Mouse (Mus musculus) urinary bladder, postnatal 25 days (tissue): Measurements from ENCODE around the gene Zfp607b.

ENCODE experiments used
- DNase-seq: peaks from one replicate; pipeline ENCODE4 v3.0.0; 2022; ENCODE audit warnings: low spot score

The Zfp607b gene

GRCm38 (mm10) chr7:27688815-27689612, at the start of gene Zfp607b:
Gene Zfp607b, plus strand, starts transcription at chr7:27689340.
- peak; percentile 69 for DNase-seq

GRCm38 (mm10) chr7:27644471-27644870, 44.7 kb upstream of the Zfp607b start:
- DNase-seq = no peak

GRCm38 (mm10) chr7:27646516-27646915, 42.6 kb upstream of the Zfp607b start:
- DNase-seq = no peak

DNA sequence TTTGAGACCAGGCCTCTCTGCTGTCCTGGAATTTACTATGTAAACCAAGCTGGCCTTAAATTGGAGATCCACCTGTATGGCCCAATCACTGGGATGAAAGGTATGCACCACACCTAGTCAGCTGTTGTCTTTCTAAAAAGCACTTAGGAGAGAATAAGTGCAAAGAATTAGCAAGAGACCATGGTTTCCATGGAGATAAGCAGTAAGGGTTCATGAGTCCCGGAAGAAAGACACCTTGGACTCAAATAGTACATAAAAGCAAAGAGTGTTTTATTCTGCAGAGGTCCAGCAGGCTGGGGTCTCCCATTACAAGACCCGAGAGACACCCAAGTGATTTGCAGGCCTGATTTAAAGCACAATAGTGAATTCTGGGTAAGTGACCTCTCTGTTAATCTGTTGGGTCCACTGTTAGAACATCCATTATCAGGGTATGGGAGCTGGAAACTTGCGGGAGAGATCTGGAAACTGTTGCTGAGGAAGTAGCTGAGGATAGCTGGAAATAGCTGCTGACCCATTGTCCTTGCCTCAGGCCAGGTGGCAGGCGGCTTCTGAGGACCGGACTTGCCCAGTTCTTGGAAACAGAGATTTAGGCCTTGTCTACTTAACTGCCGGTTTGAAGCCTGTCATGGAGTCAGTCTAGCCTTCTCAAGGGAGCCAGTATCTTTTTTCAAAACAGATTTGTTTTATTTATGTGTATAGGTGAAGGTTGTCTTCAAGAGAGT, 41.7 kb upstream of the Zfp607b start:
- DNase-seq = no peak

DNA sequence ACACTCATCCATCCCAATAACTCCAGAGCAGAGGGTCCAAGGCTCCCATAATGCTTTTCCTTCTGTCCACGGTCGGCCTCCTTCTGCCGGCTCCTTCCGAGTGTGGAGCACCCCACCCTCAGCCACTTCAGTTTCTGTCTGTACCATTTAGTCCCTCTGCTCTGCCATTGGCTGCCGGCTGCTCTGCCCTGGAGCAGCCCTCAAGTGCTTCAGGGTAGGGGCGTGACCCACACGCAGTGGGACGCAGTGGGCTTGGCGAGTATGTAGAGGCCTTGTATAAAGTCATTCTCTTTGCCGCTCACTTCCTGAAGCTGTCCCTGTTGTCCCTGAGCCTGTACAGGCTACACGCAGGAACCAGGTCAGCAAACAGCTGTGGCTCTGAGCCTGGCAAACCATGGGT, 39.4 kb upstream of the Zfp607b start:
- no peak for DNase-seq

DNA sequence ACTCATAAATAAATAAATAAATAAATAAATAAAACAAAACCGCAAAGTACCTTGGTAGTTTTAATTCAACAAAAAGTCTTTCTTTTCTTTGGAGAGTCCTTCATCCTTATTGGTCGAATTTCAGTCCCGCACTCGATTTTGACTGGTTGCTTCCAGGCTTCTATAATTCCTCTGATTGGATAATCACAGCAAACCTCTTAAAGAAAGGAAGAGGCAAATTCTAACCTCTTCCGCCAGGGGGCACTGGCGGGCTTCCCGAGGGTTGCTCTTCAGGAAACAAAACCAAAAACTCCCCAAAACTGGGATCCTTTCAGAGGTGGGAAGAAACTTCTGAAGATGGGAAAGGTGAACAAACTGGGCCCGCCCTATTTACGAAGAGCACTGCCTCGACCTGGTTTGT, 38.2 kb upstream of the Zfp607b start:
- DNase-seq = peak; percentile 73

DNA sequence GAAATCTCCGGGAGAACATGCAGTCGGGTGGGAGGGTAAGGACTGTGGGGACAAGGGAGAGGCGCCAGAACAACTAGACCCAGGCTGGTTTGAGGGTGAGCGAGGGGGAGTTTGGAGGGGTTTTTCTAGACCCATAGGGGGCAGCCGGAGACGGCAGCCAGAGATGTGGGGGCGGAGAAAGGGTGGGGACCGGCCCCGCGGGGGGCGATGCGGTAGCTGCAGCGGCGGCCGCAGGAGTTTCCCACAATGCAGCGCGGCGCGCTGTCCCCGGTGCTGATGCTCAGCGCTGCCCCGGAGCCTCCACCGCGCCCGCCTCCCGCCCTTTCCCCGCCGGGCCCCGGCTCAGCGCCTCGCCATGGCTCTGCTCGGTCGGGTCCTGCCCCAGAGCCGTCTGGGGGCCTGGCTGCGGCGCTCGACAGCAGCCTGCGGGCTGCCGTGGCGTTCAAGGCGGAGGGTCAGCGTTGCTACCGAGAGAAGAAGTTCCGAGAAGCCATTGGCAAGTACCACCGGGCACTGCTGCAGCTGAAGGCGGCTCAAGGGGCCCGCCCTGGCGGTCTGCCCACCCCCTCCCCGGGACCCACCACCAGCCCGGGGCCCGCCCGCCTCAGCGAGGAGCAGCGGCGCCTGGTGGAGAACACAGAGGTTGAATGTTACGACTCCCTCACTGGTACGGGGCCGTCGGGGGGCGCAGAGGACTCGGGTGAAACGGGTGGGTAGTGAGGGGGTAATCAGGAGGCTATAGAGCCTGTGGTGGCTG, 35.3 kb upstream of the Zfp607b start, which contains the start of gene Ttc9b:
Gene Ttc9b (plus strand): TSS at position 235 of the 757 bp plus-strand sequence.
- peak; percentile 29 for DNase-seq

DNA sequence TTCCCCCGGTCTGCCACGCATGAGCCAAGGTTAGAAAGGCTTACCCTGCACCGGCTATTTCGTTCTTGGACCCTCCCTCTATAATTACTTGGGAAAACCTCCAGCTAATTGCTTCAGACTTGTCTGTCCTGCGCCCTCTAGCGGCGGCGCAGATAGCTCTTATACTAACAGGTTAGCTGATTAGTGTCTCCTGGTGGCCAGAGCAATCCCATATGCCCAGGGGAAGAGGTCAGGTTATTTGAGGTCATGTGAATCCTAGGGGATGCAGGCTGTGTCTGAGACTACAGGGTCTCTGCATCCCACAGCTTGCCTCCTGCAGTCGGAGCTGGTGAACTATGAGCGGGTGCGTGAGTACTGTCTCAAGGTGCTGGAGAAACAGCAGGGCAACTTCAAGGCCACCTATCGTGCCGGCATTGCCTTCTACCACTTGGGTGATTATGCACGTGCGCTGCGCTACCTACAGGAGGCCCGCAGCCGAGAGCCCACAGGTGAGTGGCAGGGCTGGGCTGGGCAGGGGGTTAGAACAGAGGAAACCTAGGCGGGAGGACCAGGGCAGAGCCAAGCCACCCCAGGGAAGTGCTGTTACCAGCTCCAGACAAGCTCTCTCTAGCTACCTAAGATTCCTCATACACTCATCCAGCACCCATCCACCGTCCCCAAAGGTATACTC, 34.4 kb upstream of the Zfp607b start:
- no peak for DNase-seq

- no peak for DNase-seq
These were observed 33.6 kb upstream of the Zfp607b start for GRCm38 (mm10) chr7:27655545-27655944.

GRCm38 (mm10) chr7:27656600-27656999, 32.5 kb upstream of the Zfp607b start:
- DNase-seq = no peak

DNA sequence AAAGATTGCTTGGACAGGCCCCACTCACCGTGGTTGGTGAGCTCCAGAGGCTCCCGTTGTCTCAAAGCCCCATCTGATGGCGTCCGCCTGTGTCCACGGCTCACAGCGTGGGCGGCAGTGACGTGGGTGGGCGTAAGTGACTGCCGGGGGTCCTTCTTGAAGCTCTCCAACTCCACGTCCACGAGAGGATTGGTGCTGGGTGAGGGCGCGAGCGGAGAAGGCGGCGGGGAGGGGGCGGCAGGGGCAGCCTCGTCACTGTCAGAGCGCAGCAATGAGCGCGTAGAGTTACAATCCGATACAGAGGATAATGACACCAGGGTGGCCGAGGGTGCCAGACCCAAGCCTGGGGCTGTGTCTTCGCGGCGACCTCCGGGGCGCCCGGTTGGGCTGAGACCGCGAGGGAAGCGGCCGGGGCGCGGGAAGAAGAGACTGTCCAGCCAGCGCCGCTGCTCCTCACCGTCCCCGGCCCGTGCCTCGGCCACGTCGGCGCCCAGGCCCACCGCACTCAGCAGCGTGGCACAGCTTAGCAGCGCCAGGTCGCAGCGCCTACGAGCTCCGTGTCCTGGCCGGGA, 31.2 kb upstream of the Zfp607b start:
- no peak for DNase-seq

DNA sequence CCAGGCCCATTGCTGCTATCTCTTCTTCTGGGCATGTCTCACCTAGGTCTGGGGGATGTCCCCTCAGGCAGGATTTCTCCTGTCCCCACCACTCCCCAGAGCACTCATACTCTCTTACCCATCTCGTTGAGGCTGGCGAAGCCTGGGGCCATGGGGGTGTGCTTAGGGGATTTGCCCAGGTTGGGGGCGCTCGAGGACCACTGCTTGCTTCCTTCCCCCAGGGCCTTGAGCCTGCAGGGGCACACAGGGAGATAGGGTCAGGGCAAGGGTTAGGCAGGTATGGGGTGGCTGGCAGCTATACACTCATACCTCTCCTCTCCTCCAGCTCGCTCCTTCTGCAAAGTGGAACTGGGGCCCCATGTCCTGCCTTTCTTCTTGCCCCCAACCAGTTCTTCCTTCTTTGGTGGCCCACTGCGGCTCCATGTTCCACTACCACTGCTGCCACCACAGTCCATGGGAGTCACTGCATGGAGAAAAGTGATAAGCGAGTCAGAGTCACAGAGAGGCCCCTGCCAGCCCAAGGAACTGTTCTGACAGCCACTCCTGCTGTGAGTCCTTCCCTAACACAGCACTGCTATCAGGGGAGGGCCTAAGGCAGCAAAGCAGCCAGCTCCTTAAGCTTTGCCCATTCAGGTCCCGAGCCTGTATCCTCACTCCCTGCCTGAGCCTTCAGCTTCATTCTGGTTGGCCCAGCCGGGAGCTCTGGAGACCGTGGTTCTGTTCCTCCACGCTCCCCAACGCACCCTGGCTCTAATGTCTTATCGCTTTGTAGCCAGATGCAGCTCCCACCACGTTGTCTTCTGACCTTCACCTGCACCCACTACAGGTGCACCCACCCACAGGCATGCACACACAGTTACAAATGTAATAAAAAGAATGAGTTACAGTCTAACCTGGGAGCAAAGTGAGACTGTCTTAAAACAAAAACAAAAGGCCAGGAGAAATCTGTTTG, 30.2 kb upstream of the Zfp607b start:
- no peak for DNase-seq

DNA sequence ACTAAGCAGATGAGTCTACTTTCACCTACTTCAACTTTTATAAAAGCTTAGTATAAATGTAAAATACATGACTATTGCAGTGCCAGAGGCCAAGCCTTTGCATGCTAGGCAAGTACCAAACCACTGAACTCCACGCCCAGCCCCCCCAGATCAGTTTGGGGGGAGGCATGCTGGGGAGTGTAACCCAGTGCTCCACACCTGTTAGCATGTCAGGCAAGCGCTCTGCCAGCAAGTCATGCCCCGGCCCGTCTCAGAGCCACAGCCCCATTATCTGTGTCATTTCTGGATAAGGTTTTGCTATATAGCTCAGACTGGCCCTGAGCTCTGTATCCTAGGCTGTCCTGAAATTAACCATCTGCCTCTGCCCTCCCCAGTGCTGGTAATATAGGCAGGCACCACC, 27.1 kb upstream of the Zfp607b start:
- no peak for DNase-seq

- DNase-seq = no peak
These were observed 16.0 kb upstream of the Zfp607b start for GRCm38 (mm10) chr7:27673064-27673574.

DNA sequence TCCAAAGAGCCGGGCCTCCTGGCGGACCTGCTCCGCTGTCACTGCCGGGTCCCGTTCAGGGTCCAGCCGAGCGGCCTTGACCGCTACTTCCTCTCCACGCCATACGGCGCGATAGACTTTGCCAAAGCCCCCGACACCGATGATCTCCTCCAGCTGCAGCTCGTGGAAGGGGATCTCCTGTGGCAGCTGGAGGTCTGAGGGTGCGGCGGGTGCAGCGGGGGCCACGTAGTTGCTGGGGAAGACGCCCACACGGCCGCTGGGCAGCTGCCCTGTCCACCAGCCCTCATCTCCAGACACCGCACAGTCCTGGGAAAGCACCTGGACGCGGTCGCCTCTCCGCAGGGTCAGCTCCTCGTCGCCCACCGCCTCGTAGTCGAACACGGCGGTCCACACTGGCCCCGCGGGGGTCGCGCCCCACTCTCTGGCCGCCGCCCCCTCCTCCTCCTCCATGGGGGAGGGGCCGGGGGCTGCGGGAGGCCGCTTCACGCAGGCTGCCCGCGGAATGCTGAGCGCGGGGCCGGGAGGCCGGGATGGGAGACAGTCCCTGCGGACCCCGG, 15.5 kb upstream of the Zfp607b start:
- no peak for DNase-seq

- no peak for DNase-seq
These were observed 15.0 kb upstream of the Zfp607b start for GRCm38 (mm10) chr7:27674195-27674521.

DNA sequence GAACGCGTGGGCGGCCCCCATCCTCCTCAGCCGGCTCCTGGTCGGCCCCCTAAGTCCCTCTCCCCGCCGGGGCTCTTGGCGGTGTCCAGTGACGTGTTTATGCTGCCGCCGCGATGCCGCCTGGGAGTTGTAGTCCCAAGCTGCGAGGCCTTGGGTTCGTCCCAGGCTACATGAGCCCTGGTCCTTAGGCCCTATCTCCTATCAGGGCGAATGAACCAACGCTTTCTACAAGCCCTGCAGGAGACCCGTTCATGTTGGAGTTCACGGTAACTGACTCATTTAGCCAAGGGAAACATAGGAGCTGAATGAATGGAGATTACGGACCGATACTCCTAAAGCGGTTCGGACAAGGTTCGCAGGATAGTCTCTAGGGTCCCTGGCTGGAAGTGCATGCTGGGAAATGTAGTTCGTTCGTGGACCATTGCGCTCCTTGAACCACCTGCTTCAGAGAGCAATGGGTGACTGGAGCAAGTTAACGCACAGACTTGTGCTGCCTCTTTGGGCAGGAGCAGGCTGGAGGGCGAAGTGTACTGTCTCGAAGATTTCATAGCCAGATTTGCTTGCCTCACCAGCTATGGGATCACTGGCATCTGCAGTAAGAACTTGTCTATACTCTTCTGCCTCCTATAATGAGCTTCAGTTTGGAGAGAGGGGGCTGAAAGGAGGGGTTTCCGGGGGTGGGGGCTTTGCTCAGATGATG, 14.5 kb upstream of the Zfp607b start, which contains the start of gene Map3k10:
Gene Map3k10 (minus strand): TSS at position 77 of the 700 bp plus-strand sequence.
- peak; percentile 91 for DNase-seq

- no peak for DNase-seq
These were observed 13.9 kb upstream of the Zfp607b start for GRCm38 (mm10) chr7:27675222-27675612.

DNA sequence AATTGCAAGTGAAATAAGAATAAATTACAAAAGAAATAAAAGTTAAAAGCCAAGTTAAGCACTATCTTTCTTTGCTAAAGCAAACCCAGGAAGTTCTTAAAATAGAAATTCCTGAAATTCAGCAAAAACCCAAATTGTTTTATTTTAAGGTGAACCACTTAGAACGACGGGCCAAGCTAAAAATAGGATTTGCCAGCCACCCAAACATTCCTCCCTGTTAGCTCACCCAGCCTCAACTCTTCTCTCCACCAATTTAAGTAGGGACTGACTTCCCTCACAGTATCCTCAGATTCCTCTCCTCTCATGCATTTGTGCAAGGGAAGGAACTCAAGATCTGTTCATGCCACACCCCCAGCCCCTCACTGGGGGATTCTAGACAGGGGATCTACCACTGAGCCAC, 5.9 kb upstream of the Zfp607b start:
- DNase-seq = no peak
